Mouse (Mus musculus) heart, postnatal 10 days (tissue): Measurements from ENCODE around the gene Capn2. TPM values are rescaled to one million over a fixed set of nuclear protein-coding genes. Genes with fewer than 3 reads are reported as not detected.

Source experiments
- DNase-seq, 2 experiments: peaks; one replicate each; pipeline ENCODE4 v3.0.0; 2021
- intact Hi-C: fragments of 180-260 bp; cut with DNase I; formaldehyde crosslinking; loops from one replicate; pipeline ENCODE4 v1.15.1; 2025
- total RNA-seq, 2 experiments: library from RNA; stranded (reverse); gene quantifications; 2 replicates each; pipeline ENCODE4 v1.2.3; 2021

The Capn2 gene
- total RNA-seq, 2 experiments from 2014 or later, result 87.8 to 91.2 TPM

DNA sequence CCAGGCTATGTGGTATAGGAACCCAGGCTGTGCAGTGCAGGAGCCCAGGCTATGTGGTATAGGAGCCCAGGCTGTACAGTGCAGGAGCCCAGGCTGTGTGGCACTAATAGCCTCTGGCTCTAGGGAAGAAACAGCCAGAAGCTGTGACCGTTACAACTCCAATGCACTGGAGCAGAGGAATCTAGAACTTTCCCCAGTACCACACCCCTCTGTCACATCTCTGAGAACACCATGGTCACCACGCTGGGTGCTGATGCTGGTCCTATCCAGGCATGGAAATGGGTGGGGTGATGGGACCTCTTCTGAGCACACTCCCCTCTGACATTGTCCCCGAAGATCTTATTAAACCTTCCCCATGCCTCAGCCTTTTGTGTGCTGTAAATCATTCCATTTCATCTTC lies 12.1 kb downstream of the Capn2 start:
- intact Hi-C loops, result no loop called here
- no peak for DNase-seq

DNA sequence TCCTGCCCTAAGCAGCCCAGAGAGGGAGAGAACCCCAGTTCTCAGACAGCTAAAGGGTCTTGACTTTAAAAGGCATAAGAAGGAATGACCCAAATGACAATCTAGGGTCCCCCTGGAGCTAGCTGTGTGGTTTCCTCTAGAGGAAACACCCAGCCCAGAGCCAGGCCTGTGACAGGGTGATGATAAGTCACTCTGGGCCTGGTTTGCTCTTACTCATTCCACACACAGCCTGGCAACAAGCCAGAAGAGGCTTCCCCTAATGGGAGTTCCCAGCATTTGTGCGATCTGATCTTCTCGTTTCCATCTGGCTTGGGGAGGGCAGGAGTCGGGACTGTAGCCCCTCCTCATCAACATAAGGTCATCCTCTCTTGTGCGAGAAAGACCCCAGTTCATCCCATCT lies 13.2 kb downstream of the Capn2 start:
- peak; percentile 80 to 86 for DNase-seq
- intact Hi-C loops, result no loop called here

DNA sequence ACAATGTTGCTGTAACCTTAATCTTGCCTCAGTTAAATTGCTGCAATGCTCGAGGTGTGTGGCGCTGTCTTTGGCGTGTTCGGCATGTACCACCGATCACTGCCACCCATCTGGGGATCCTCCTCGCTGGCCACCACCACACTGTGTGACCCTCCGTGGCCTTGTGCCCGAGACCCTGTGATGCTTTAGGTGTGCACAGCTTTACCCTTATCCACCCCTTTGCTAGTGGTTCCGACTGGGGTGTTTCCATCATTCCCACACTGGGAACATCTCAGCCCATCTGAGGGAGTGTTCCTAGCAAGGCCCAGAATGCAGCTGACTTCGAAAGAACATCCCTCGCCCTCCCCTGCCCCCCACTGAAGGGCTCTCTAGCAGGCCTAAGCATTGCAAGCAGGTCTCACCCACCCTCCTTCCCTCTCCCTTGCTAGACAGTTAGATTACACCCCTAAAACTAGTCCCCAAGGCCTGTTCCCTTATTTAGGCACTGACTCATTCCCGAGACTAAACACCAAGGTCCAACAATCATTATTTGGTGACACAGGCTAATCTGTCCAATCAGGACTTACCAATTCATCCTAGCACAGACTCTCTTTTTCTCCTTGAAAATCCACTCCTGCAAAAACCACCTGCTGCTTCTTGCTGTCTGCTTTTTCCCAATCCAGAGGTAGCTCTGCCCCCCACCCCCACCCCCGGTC lies 14.1 kb downstream of the Capn2 start:
- intact Hi-C loops, result no loop called here

DNA sequence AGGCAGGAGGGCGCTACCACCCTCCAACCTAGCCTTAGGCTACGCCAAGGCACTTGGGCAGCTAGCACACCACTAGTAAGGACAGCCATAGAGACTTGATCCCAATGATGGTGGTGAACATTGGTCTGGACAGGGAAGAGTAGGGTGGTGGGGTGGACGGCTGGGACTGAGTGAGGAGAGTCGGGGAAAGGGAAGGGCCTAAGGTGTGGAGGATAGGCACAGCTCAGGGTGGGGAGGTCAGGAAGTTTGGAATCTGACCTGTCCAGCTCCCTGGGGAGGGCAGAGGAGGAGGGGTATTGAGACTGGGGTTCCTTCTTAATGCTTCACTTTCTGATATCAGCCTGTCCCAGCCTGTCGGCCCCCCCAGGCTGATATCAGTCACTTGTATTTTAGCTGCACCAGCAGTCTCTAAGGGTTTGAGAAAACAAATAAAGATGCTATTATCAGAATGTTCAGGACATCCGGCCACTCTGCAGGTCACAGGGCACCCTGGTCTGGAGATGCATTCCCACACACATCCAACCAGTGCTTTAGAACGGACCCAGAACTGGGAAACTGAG lies 14.8 kb downstream of the Capn2 start:
- DNase-seq, result no peak
- intact Hi-C loops, result no loop called here

More for the DNA sequence above, 14.1 kb downstream of the Capn2 start:
- no peak for DNase-seq

DNA sequence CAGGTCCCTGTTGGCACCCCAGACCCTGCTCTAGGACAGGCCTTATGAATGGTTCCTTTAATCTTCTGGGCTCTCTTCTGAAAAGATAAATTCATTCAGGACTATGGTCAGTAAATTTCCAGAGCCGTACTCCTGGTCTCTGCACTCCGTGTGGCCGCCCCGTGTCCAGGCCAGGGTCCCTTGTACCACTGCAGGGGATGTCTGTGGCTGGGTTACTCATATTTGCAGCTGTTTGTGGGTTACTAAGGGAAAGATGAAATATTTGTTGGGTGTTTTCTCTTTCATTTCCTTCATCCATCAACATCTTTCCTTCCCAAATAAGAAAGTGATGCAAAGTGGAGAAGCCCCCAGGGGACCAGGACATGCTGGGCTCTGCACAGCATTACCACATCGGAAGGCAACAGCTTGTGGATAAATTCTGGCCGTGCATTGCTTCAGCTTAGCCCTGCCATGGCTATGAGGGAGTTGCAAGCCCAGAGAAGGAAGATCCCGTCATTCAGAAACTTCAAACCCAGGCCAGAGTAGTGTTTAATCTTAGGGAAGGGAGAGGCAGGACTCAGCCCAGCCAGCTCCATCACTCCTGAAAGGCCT lies 15.5 kb downstream of the Capn2 start:
- intact Hi-C loops, result no loop called here
- DNase-seq, result peak; percentile 63 to 65

DNA sequence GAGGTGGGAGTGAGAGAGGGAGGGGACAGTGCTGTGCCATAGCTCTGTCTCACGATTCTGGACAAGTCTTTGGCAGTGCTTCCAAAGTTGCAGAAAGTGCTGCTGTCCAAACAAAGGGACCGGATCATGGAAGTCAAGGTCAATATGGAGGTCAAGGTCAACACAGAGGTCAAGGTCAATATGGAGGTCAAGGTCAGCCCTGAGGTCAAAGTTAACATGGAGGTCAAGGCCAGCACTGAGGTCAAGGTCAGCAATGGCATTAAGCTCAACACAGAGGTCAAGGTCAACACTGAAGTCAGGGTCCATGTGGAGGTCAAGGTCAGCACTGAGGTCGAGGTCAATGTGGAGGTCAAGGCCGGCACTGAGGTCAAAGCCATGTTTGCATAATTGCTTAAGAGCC lies 16.6 kb downstream of the Capn2 start:
- intact Hi-C loops, result loop anchor here (1.0 kb wide), 1 partner anchor 16 kb away; the partner anchor contains the start of gene Capn2
- peak in 1 of 2 experiments; percentile 29 for DNase-seq

DNA sequence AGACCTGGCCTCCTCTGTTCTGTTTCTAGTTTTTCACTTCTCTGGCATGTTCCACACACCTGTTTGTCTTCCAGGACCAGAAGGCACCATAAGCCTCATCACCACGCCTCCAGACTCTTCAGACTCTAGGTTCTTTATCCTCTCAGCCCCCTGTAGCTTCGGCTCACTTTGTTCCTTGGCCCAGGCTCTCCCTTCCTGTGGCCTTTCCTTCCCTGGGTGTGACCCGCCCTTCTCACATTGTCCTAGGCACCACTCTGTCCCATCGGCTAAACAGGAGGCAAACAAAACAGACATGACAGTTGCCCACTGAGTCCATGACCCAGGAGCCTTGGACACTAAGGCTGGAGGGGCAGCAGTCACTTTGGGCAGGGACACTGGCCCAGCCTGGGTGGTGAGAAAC lies 17.2 kb downstream of the Capn2 start:
- DNase-seq, result peak in 1 of 2 experiments; percentile 29
- intact Hi-C loops, result loop anchor here (1.0 kb wide), 1 partner anchor 17 kb away; the partner anchor contains the start of gene Capn2

DNA sequence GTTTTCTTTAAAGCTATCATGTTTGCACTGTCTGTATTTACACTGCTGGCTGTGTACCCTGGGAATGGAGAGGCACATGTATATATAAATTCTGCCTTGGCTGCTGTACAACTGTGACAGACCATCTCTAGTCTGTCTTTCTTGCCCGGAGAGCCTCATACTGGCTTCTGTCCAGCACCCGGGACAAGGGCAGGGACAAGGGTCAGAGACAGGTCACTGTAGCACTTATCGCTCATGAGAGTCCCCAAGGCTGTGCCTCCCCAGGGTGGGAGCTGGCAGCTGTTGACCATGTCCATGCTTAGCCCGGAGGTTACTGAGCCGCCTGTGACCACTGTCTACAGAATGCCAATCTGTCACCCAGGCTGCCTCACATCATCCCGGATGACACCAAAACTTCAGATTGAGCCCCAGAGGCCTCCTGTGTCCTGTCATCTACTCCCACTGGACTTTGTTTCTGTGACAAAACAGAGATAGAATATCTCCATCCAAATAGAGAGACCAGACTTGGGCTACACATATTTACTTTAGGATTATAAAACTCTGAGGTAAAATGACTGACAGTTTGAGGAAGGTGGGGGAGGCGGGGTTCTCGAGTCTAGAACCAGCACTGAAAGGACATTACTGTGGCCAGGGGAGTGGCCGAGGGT lies 17.8 kb downstream of the Capn2 start:
- intact Hi-C loops, result loop anchor here (1.0 kb wide), 1 partner anchor 18 kb away; the partner anchor contains the start of gene Capn2
- peak; percentile 60 to 75 for DNase-seq

DNA sequence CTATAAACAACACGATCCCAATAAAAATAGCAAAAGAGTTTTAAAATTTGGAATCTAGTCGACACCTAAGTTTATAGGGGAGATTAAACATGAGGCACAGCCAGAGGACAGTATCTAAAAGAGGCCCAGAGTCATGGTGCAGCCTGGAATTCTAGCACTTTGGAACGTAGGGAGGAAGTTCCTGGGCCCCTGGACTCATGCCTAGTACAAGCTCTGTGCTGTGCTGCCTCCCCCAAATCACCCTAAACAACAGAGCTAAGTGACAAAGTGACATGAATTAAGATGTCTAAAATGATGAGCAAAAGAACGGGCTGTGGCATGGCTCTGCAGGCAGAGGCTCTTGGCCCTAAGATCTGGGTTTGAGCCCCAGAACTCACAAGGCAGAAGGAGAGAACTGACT lies 19.7 kb downstream of the Capn2 start:
- DNase-seq, result peak; percentile 38 to 52

DNA sequence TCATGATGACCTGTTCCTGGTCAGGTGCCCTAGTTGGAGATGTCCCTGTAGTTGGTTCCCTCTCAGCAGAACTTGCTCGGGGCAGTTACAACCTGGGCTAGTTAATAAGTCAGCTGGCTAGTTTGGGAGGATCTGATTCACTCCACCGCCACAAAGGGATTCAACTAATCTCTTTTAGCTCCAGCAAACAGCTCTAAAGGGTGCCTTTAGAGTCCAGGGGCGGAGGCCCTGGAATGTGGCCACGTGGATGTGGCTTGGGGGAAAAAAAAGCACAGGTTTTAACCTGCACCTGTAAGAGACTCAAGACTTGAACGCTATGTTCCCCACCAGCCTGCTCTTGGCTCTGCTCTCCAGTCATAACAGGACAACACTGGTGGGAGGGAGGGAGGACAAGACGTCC lies 20.7 kb downstream of the Capn2 start:
- intact Hi-C loops, result no loop called here
- DNase-seq, result no peak

More for the DNA sequence above, 19.7 kb downstream of the Capn2 start:
- intact Hi-C loops, result no loop called here

DNA sequence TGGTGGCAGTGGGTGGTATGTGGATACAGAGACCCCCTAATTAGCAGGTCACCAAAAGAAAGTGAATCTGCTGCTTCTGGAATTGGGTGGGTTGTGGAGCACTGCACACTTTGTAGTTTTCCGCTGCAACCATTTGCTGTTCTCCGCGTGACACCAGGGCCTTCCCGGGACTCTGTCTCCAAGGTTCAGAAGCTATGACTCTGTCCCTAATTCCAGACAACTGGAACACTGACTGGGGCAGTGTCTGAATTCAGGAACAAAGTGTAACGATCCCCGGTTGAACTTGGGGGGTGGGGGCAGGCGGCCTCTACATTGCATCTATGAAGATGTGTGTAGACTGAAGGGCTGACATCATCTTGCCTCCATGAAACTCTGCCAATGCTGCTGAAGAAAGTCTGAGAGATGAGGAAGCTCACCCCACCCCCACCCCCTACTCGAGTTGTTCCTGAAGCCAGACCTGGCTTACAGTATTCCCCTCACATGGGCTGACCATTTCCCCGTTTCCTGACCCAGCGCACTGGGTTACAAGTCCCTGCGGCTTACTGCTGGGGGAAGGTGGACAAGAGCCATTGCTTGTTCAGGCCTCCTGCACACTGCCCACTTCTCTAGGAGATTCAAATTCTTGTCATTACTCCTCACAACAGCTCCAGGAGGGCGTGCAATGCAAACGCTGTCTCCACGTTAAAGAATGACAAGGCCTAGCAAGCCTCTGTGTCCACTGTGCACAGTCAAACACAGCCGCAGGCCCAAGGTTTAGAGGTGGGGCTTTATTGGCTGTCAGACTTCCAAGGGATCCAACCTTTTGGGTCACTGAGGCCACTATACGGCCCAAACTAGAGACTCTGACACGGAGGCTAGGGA lies 22.9 kb downstream of the Capn2 start:
- intact Hi-C loops, result no loop called here
- DNase-seq, result peak in 1 of 2 experiments; percentile 23

DNA sequence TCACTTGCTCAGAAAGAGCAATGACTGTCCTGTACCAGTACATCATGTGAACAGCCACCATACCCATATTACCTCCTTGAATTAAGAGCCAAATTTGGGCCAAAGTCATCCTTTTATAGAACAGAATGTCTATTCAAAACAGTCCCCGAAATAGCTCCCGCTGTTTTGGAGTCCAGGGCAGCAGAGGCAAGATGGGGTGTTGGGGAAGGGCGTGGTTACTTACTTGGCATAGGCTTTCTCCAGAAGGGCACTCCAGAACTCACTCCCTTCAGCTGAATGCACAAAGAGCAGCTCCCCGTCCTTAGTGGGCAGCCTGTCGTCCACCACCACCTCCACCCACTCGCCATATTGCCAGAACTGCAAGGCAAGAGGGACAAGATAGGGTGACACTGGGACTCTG lies 25.6 kb downstream of the Capn2 start:
- intact Hi-C loops, result no loop called here
- DNase-seq, result no peak

DNA sequence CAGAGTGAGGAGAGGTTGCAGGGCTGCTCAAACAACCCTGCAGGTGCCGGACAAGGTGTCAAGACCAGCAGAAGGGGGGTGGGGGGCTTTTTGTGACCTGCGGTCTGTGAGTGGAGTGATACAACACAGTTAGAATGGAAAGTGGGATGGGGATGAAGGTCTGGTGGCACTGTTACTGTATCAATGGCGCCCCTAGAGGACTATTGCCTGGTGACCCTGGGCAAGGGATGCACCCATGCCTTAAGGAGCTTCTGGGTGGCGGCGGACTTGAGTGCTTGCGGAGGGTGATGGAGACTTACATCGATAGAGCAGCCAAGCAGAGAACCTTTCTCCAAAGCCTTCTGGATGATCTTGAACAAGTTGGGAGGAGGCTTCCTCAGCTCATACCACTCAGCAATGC lies 26.8 kb downstream of the Capn2 start:
- intact Hi-C loops, result loop anchor here (1.0 kb wide), 2 partner anchors 16 to 27 kb away; partner anchors contain the start of gene Capn2
- DNase-seq, result no peak

DNA sequence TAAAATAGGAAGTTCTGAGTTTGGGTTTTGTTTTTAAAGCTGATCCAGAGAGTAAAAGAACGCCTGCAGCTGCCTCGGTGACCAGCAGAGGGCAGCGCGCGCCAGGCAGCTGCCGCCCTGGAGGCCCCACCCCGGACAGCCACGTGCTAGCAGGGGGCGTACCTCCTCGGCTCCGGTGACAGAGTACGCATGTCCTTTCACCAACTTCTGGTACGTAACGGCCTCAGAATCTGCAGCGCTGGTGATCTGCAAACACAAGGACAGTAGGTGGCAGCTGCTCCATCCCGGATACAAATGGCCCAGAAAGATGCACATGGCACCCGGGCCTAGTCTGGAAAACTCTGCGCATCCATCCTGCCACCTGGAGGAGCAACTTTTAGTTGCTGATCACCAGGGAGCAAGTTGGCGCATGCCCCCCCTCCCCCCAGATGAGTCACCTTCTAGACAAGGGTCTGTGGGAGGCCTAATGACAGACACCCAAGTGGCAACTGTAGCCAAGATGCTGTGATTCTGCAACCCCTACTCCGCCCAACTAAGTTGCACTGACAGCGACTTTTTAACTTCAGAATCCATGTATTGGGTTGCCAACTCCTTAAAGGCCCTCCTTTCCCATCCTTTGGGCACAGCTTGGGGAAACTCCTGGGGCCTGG lies 27.5 kb downstream of the Capn2 start:
- intact Hi-C loops, result loop anchor here (1.0 kb wide), 4 partner anchors 16 to 114 kb away; partner anchors contain the start of gene Capn2
- peak; percentile 95 for DNase-seq

DNA sequence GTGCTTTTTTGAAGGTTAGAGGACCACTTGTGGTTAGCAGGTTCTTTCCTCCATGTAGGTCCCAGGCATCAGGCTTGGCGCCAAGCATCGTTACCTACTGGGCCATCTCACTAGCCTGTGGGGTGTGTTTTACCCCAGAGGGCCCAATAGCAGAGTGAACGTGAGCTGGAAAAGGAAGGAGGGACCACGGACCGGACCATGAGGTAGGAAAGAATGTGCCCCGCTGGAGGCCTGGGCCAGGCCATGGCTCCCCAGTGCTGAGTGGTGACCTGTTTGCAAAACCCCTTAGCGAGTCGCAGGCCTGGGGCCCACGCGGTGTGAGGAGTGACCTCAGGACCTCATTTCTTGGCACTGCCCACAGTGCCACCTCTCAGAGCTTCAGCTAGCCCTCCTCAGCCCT lies 28.9 kb downstream of the Capn2 start:
- intact Hi-C loops, result no loop called here
- DNase-seq, result no peak

DNA sequence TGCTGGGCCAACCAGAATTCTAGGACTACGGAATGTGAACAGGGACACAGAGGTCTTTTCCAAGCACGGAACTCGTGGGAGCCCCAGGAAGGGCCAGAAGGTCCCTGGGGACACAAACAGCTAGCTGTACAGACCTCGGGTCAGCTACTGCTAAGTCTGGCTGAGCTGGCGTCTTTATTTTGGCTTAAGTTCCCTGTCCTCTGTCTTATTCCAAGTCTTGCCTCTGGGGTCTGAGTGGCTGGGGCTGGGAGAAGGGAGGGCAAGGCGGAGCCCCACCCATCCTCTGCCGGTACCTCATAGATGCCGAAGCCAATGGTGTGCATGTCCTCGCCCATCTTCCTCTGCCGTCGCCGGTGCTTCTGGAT lies 33.5 kb downstream of the Capn2 start:
- intact Hi-C loops, result no loop called here
- peak; percentile 60 to 63 for DNase-seq

DNA sequence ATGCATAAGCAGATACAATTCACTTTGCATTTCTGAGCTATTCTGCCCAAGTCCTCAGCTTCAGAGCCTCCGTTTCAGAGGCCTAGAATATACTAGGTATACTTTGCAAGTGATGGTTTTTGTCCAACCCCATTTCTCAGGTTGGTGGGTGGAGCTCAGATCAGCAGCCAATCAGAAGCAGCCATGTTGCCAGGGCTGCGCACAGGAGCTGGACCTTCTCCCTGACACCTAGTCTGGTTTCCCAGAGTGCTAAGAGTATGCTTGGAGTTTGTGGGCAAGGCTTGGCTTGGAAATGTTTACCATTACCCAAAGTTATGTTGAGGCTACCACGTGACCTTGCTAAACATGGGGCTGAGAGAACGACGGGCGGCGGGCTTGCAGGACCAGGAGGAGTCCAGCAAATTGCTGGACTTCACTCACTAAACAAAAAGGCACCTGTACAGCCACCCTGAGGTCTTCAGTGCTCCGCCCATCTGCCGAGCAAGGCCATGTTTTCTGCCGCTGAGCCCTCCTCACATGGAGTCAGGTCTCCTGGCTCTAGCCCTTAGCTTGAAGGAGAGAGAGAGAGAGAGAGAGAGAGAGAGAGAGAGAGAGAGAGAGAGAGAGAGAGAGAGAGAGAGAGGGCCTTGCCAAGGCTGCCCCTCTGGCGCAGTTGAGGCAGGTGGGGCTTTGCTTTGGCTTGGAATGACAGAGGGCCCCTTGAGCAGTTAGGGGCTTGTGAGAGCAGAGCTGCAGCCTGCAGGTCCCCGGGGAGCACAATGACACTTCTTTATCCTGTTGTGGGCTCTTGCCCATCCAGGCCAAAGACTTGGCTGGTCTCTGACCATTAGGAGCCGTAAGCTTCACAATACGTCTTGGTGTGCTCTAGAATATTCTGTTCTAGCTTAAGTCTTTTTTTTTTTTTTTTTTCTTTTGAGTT lies 34.2 kb downstream of the Capn2 start:
- intact Hi-C loops, result no loop called here
- no peak for DNase-seq

DNA sequence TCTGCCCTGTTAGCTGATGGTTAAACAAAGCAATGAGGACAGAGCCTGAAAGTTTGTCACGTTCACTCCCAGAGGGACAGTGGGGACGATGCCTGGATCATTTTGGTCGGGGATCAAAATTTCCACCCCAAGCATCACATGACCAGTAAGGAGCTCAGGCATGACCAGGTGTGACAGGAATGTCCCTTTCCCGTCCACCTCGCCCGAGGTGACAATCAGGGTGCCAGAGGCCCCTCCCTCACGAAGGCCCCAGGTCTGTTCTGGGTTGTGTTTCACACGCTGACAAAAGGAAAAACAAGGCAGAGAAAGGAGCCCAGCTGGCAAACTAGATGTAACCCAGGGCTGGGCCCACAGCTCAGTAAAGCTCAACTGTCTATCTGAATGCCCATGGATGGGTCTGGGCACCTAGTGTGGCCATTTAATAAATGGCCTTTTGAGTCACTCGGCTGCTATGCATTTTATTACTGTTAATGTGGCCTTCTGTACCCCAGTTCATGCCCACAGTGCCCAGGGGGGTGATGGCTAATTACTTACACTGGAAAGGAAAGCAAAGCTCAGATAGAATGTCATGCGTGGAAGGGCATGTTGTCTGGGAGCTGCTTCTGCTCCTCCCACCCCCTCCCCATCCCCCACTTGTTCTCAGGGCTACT lies 35.6 kb downstream of the Capn2 start:
- no peak for DNase-seq
- intact Hi-C loops, result no loop called here
